Mouse (Mus musculus): Measurements from ENCODE around the gene Usp29. TPM values are rescaled to one million over a fixed set of nuclear protein-coding genes. Genes with fewer than 3 reads are reported as not detected.

The Usp29 gene
- polyA plus RNA-seq, 1 experiment from 2014 or later: 23.2 TPM

DNA sequence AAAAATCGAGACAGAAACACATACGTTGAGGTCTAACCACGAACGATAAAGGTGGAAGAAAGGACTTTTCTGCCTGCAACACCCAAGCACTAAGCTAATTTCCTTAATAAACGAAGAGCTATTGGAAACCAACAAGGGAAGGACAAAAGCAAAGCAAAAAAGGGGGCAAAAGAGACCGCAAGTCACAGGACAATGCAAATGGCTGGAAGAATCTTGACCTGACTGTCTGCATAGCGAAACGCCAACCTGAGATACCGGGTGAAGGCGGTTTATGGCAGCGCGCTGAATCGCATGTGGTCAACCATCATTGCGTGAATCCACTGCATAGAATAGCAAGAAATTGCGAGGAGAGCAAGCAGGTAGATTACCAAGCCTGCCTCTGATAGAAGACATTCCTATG is 423 bp downstream of the Usp29 start:
- H3K4me2 ChIP-seq: peak overlapping the region; percentile 67
- H3K27me3 ChIP-seq: no peaks in the 10 kb centered on the region
- no peak for ATAC-seq
- peaks cover 6% of the 10 kb centered on the region; the same call in 1 of the 2 replicates for H3K4me1 ChIP-seq
- H3K36me3 ChIP-seq (ENCODE audit: poor library complexity, severe bottlenecking): no peaks in the 10 kb centered on the region
- H3K27ac ChIP-seq: peak overlapping the region; percentile 94
- H3K9ac ChIP-seq: peak overlapping the region; percentile 68
- H3K4me3 ChIP-seq: peak overlapping the region; percentile 57
- H3K9me3 ChIP-seq (replicated peaks): peaks cover 43% of the 10 kb centered on the region
- 53% methylated on average over 15 of the region's 15 CpGs for whole genome bisulfite sequencing

- no peak overlapping the region for H3K27ac ChIP-seq
Observed at GRCm38 (mm10) chr7:6731373-6731772, 995 bp downstream of the Usp29 start.

GRCm38 (mm10) chr7:6731930-6732329 is 1.6 kb downstream of the Usp29 start:
- Histone ChIP-seq H3K4me2 (peak overlapping the region; percentile 67), H3K36me3 (ENCODE audit: poor library complexity, severe bottlenecking) (no peaks in the 10 kb centered on the region), H3K9ac (peak overlapping the region; percentile 68), H3K27me3 (no peaks in the 10 kb centered on the region), H3K4me3 (peak overlapping the region; percentile 57), H3K9me3 (replicated peaks) (peaks cover 41% of the 10 kb centered on the region), H3K4me1 (peaks cover 6% of the 10 kb centered on the region; the same call in 1 of the 2 replicates), H3K27ac (peak overlapping the region; percentile 44)
- no peak for ATAC-seq
- WGBS: 37% methylated on average over 4 of the region's 4 CpGs

More at GRCm38 (mm10) chr7:6731373-6731772, 995 bp downstream of the Usp29 start:
- Histone ChIP-seq H3K27me3 (no peaks in the 10 kb centered on the region), H3K4me1 (peaks cover 6% of the 10 kb centered on the region; the same call in 1 of the 2 replicates), H3K4me3 (peak overlapping the region; percentile 57), H3K4me2 (peak overlapping the region; percentile 67), H3K9me3 (replicated peaks) (peaks cover 43% of the 10 kb centered on the region), H3K36me3 (ENCODE audit: poor library complexity, severe bottlenecking) (no peaks in the 10 kb centered on the region), H3K9ac (peak overlapping the region; percentile 68)
- ATAC-seq: no peak
- WGBS: 44% methylated on average over 3 of the region's 3 CpGs

- Histone ChIP-seq H3K9ac (no peak overlapping the region), H3K9me3 (replicated peaks) (peaks cover under 1% of the 10 kb centered on the region; the same call in 1 of the 2 replicates), H3K4me3 (no peak overlapping the region), H3K4me2 (no peak overlapping the region), H3K27me3 (no peaks in the 10 kb centered on the region), H3K4me1 (peaks cover 6% of the 10 kb centered on the region; the same call in 1 of the 2 replicates), H3K36me3 (ENCODE audit: poor library complexity, severe bottlenecking) (no peaks in the 10 kb centered on the region), H3K27ac (no peak overlapping the region)
- ATAC-seq: no peak
- 74% methylated on average over 1 of the region's 1 CpGs for WGBS
Observed at GRCm38 (mm10) chr7:6736060-6736459, 5.7 kb downstream of the Usp29 start.

DNA sequence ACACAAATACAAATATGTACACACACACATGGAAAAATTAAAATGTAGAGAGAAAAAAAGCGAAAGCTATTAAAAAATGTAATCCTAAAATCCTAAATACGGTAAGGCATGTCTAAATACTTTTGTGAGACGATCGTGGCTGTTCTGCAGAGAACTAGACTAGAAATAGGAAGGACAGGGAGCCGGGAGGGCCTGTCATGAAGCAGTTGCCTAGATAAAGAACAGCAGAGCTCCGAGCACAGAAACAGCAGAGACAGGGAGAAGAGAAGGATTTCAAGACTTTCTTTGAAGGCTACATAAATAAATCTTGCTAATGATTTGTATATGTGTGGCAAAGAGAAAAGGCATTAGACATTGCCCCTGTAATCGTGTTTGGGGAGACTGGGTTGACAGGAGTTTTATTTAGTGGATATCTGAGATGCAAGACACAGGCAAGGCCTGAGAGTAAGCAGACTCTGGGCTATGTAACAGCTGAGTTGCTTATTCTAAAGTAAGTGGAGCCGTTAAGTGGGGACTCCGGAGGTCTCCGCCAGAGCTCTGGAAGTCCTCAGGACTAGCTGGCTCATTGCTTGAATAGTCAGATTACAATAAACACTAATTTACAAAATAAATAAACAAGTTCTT is 14.0 kb downstream of the Usp29 start:
- H3K27me3 ChIP-seq: no peaks in the 10 kb centered on the region
- H3K36me3 ChIP-seq (ENCODE audit: poor library complexity, severe bottlenecking): no peaks in the 10 kb centered on the region
- 82% methylated on average over 10 of the region's 10 CpGs for WGBS
- no peaks in the 10 kb centered on the region for H3K9me3 ChIP-seq (replicated peaks)
- no peak overlapping the region for H3K9ac ChIP-seq
- H3K4me2 ChIP-seq: no peak overlapping the region
- peaks cover 2% of the 10 kb centered on the region; the same call in 1 of the 2 replicates for H3K4me1 ChIP-seq
- no peak for ATAC-seq
- H3K27ac ChIP-seq: no peak overlapping the region
- no peak overlapping the region for H3K4me3 ChIP-seq

DNA sequence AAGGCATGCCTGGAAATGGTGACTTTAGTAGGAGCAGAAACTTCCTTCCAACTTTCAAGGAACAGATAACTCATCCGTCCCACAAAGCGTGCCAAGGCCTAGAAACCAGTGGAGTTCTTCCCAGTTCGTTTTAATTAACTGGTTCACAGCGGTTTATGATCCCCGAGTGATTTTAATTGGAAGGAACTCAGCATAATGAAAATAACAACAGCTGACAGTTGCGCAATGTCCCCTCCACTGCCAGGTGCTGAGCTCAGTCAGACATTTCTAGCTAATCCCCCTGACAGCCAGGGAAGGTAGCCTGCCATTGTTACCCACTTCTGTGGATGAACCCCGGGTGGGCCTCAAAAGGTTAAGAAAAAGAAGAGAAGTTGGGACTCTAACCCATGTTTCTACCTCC is 18.8 kb downstream of the Usp29 start:
- Histone ChIP-seq H3K27me3 (no peaks in the 10 kb centered on the region), H3K9ac (no peak overlapping the region), H3K27ac (no peak overlapping the region), H3K4me2 (no peak overlapping the region), H3K36me3 (ENCODE audit: poor library complexity, severe bottlenecking) (no peaks in the 10 kb centered on the region), H3K4me3 (no peak overlapping the region), H3K9me3 (replicated peaks) (no peaks in the 10 kb centered on the region), H3K4me1 (peaks cover 18% of the 10 kb centered on the region)
- ATAC-seq: peak; percentile 20; the same call in 1 of the 2 replicates
- 27% methylated on average over 7 of the region's 7 CpGs for WGBS

- ATAC-seq: peak; percentile 84
- Histone ChIP-seq H3K9ac (no peak overlapping the region), H3K4me1 (peaks cover 18% of the 10 kb centered on the region), H3K4me3 (no peak overlapping the region), H3K36me3 (ENCODE audit: poor library complexity, severe bottlenecking) (no peaks in the 10 kb centered on the region), H3K27ac (peak overlapping the region; percentile 45; the same call in 1 of the 2 replicates), H3K9me3 (replicated peaks) (no peaks in the 10 kb centered on the region), H3K27me3 (no peaks in the 10 kb centered on the region), H3K4me2 (no peak overlapping the region)
- 2% methylated on average over 4 of the region's 4 CpGs for WGBS
Observed at GRCm38 (mm10) chr7:6753440-6753839, 23.1 kb downstream of the Usp29 start.

DNA sequence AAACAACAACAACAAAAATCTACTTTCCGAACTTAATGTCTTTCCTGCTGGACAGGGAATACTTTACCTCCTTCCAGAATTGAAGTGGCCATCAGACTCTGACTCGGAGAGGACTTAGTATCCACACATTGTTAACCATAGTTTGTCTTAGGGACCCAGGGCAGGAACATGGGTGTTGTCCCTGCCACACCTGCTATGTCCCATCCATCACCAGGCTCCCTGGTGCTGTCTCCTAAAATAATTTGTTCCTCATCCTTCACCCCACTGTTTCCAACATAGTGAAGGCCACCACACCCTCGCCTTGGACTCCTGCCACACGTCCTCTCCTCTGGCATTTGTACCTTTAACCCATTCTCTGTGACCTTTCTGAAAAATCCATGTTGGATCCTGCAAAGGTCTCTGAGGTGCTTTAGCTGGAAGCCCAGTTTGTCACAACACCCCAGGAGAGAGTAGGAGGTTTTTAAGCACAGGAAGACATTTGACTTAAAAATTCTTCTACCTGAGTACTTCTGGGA is 26.5 kb downstream of the Usp29 start:
- H3K4me1 ChIP-seq: peaks cover 15% of the 10 kb centered on the region

GRCm38 (mm10) chr7:6759698-6760097 is 29.3 kb downstream of the Usp29 start:
- Histone ChIP-seq H3K27ac (no peak overlapping the region), H3K4me2 (no peak overlapping the region), H3K27me3 (no peaks in the 10 kb centered on the region), H3K4me1 (no peaks in the 10 kb centered on the region; the same call in 1 of the 2 replicates), H3K9me3 (replicated peaks) (no peaks in the 10 kb centered on the region), H3K9ac (no peak overlapping the region), H3K36me3 (ENCODE audit: poor library complexity, severe bottlenecking) (no peaks in the 10 kb centered on the region), H3K4me3 (no peak overlapping the region)
- WGBS: 73% methylated on average over 12 of the region's 12 CpGs
- ATAC-seq: 0 out of 2 replicates have a peak, but pooled peaks have one; percentile 8

More for the DNA sequence above, 26.5 kb downstream of the Usp29 start:
- Histone ChIP-seq H3K36me3 (ENCODE audit: poor library complexity, severe bottlenecking) (no peaks in the 10 kb centered on the region), H3K9ac (no peak overlapping the region), H3K27ac (no peak overlapping the region), H3K27me3 (no peaks in the 10 kb centered on the region), H3K4me3 (no peak overlapping the region), H3K4me2 (no peak overlapping the region), H3K9me3 (replicated peaks) (no peaks in the 10 kb centered on the region)
- 83% methylated on average over 4 of the region's 4 CpGs for WGBS
- no peak for ATAC-seq

GRCm38 (mm10) chr7:6760170-6760569 is 29.8 kb downstream of the Usp29 start:
- Histone ChIP-seq H3K4me3 (no peak overlapping the region), H3K27me3 (no peaks in the 10 kb centered on the region), H3K4me1 (no peaks in the 10 kb centered on the region; the same call in 1 of the 2 replicates), H3K4me2 (no peak overlapping the region), H3K36me3 (ENCODE audit: poor library complexity, severe bottlenecking) (no peaks in the 10 kb centered on the region), H3K9me3 (replicated peaks) (no peaks in the 10 kb centered on the region), H3K9ac (no peak overlapping the region), H3K27ac (no peak overlapping the region)
- no peak for ATAC-seq
- WGBS: 16% methylated on average over 6 of the region's 6 CpGs

- Histone ChIP-seq H3K36me3 (ENCODE audit: poor library complexity, severe bottlenecking) (no peaks in the 10 kb centered on the region), H3K27ac (no peak overlapping the region), H3K4me2 (no peak overlapping the region), H3K9ac (no peak overlapping the region), H3K27me3 (no peaks in the 10 kb centered on the region), H3K4me3 (no peak overlapping the region), H3K4me1 (peaks cover 2% of the 10 kb centered on the region), H3K9me3 (replicated peaks) (no peaks in the 10 kb centered on the region)
- 64% methylated on average over 5 of the region's 5 CpGs for WGBS
- no peak for ATAC-seq
Observed at GRCm38 (mm10) chr7:6765240-6765639, 34.9 kb downstream of the Usp29 start.

- Histone ChIP-seq H3K27ac (no peak overlapping the region), H3K4me2 (no peak overlapping the region), H3K9me3 (replicated peaks) (no peaks in the 10 kb centered on the region), H3K4me3 (no peak overlapping the region), H3K9ac (no peak overlapping the region), H3K4me1 (peaks cover 4% of the 10 kb centered on the region; the same call in 1 of the 2 replicates), H3K36me3 (ENCODE audit: poor library complexity, severe bottlenecking) (no peaks in the 10 kb centered on the region), H3K27me3 (no peaks in the 10 kb centered on the region)
- 2% methylated on average over 8 of the region's 8 CpGs for WGBS
- ATAC-seq: peak; percentile 38; the same call in 1 of the 2 replicates
Observed at GRCm38 (mm10) chr7:6770286-6770685, 39.9 kb downstream of the Usp29 start.

All from forebrain, embryonic 13.5 days (tissue).